Mouse (Mus musculus): Measurements from ENCODE around the gene Matn4. TPM values are rescaled to one million over a fixed set of nuclear protein-coding genes. Genes with fewer than 3 reads are reported as not detected.

The Matn4 gene
- total RNA-seq, 4 experiments from 2014 or later = 0.27 to 0.99 (median 0.44) TPM

- DNase-seq (ENCODE audit: low spot score in 2 of 2) = no peak
Measured at GRCm38 (mm10) chr2:164436215-164436913, 31.4 kb upstream of the Matn4 start.

DNA sequence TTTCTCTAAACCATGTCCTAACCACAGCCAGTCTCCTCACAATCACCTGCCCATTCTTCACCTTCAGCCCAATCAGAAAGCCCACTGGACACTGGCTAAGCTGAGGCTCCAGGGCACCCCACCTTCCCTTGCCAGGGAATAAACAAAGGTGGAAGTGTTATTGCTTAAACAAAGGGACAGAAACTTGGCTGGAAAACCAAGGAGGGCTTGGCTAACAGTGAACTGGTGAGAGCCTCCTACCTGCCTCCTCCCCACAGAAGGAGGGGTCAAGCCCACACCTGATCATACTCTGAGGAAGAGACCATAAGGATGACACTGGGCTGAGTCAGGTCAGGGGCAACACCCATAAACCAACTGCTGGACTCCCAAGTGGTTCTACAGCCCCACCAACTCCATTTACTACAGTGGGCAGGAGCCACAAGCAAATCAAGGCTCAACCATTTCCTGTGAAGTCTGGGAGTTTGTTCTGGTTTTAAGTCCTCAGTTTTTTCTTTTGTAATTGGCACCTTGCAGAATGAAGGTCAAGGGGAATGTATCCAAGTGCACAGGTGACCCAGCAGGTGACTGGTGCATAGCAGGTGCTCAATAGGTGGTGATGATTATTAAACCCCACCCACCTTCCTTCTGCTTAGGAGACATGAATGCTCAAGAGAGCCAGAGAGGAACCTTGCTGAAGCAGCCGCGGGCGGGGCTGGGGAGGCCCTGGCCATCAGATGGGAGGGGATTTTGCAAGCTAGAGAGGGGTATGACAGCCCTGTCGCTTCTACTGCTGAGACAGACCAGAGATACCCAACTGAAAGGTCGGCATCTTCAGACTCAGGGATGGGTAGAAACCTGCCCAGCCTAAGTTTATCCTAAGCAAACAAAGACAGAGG lies 30.5 kb upstream of the Matn4 start:
- no peak for DNase-seq (ENCODE audit: low spot score in 2 of 2)

DNA sequence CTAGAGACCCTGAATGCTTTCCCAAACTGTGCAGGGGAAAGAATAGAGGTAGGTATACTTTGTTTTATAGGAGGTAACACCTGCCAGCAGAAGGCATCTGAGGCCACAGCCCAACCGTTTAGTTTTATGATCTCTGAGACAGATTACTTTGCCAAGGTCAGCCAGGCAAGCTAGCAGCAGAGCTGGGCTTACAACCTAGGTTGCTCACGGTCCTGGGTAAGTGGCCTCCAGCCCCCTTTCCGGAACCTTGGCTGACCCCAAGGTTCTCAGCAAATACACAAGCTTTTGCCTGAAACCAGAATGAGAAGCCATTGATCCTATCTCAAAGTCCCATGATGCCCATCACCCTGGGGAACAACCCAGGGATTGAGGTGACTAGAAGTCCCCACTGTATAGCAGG lies 29.7 kb upstream of the Matn4 start:
- DNase-seq (ENCODE audit: low spot score in 2 of 2) = no peak

GRCm38 (mm10) chr2:164433278-164433895 lies 28.4 kb upstream of the Matn4 start:
- DNase-seq (ENCODE audit: low spot score in 2 of 2) = no peak

- DNase-seq (ENCODE audit: low spot score in 2 of 2) = peak; percentile 47 to 48
Measured at GRCm38 (mm10) chr2:164432541-164433191, 27.7 kb upstream of the Matn4 start.

- no peak for DNase-seq (ENCODE audit: low spot score in 2 of 2)
Measured at GRCm38 (mm10) chr2:164431676-164432465, 26.9 kb upstream of the Matn4 start.

DNA sequence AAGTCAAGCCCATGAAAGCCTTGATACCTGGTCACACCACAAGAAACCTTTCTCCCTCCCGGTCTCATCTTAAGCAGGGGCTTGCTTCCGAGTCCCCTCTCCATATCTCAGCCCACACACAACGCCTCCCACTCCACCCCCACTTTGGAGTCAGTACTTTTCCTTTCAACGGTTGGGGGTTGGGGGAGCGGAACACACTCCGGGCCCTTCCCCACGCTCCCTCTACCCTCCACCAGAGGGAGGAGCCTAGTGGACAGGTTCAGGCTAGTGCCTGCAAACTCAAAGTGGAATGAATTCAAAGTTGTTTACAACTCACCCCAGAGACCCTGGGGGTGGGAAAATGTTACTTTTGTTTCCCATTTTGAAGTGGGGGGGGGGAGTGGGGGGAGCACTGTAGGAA lies 25.7 kb upstream of the Matn4 start:
- DNase-seq (ENCODE audit: low spot score in 2 of 2) = no peak

- no peak for DNase-seq (ENCODE audit: low spot score in 2 of 2)
Measured at GRCm38 (mm10) chr2:164429881-164430615, 25.1 kb upstream of the Matn4 start.

GRCm38 (mm10) chr2:164428451-164428850 lies 23.5 kb upstream of the Matn4 start:
- no peak for DNase-seq (ENCODE audit: low spot score in 2 of 2)

DNA sequence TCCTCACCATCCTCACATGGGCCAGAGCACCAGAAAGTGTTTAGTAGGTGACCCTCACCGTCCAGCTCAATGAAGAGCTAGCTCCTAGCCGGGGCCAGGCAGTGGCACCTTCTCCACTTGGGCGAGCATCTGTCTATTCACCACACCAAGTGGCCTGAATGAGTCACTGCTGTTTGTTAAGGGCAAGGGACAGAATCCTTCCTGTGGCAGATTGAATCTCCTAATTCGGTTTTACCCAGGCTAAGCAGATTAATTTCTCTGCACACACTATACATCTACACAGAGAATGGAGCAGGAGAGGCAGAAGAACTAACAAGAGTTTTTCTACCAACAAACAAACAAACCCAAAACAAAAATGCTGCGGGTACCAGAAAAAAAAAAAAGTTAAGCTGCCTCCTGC lies 22.0 kb upstream of the Matn4 start:
- no peak for DNase-seq (ENCODE audit: low spot score in 2 of 2)

GRCm38 (mm10) chr2:164426121-164426520 lies 21.2 kb upstream of the Matn4 start:
- DNase-seq (ENCODE audit: low spot score in 2 of 2) = no peak

DNA sequence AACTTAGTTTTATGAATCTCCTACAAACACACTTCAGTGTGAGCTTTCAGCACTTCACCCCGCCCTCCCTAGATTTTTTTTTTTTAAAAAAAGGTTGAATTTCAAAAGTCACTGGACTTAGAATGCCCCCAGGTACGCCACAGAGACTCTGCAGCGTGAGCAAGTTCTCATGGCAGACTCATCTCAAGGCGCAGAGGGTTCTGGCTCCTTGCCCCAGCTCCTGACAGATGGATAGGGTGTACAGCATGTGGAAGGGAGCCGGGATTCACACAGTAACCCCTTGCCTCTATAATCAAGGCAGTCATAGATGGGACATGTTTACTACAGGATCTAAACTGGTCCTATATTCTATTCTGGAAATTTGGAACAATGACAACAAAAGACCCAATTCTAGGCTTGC lies 20.4 kb upstream of the Matn4 start:
- no peak for DNase-seq (ENCODE audit: low spot score in 2 of 2)

GRCm38 (mm10) chr2:164424406-164424805 lies 19.4 kb upstream of the Matn4 start:
- DNase-seq (ENCODE audit: low spot score in 2 of 2) = no peak

- no peak for DNase-seq (ENCODE audit: low spot score in 2 of 2)
Measured at GRCm38 (mm10) chr2:164423464-164423863, 18.5 kb upstream of the Matn4 start.

- no peak for DNase-seq (ENCODE audit: low spot score in 2 of 2)
Measured at GRCm38 (mm10) chr2:164422675-164423393, 17.9 kb upstream of the Matn4 start.

DNA sequence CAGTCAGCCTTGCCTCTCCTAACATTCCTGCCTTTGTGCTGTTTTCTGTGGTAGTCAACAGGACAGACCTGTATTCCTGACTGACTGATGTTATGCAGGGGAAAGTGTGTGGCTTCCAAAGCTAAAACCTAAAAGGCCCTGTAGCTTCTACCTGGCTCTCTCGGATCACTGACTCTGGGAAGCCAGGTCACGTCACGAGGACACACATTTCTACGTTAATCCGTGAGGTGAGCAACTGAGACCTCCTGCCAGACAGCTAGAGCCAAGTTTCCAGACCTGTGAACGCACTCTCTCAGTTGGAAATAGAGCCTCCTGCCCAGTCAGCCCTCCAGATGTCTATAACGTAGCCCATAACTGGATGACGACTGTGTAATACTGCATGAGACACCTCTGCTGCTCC lies 17.0 kb upstream of the Matn4 start:
- no peak for DNase-seq (ENCODE audit: low spot score in 2 of 2)

DNA sequence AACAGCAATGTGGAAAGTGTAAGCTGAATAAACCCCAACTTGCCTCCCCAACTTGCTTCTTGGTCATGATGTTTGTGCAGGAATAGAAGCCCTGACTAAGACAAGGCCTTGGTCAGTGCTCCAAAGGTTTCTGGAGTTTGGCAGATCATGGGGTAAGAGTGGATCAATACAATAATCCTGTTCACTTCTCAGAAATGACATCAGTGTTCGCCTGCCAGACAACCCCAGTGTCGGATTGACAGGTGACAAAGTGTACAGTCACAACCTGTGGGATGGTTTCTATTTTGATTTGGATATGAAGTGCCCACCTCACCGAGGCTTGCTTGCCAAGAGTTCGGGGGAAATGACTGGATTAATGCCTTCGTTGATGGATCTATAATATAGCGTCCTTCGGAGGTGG lies 16.3 kb upstream of the Matn4 start:
- DNase-seq (ENCODE audit: low spot score in 2 of 2) = no peak

DNA sequence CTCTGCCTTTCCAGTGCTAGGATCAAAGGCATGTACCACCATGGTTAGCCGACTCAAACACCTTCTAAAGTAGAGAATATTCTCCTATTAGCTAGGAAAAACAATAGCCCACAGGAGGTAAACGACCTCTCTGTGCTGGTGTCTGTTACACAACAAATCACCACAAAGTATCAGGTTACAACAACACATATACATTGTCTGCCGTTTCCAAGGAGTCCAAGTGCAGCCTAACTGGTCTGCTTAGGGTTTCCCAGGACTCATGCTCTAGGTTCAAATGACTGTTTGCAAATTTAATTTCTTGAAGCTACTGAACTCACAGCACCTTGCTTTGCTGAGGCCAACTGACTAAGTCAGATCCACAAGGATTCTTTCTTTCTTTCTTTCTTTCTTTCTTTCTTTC lies 14.5 kb upstream of the Matn4 start:
- no peak for DNase-seq (ENCODE audit: low spot score in 2 of 2)

- DNase-seq (ENCODE audit: low spot score in 2 of 2) = no peak
Measured at GRCm38 (mm10) chr2:164418308-164418875, 13.4 kb upstream of the Matn4 start.
